Mouse (Mus musculus) small intestine, adult 2 months (tissue): Measurements from ENCODE around the gene Neurl2.

Experiments used
- CTCF ChIP-seq: fragments of 200-500 bp; IDR thresholded peaks from 2 replicates; pipeline ENCODE4 v1.5.1; 2012; ENCODE audit warnings: low read depth, mild to moderate bottlenecking, control low read depth, inconsistent platforms, low read length, moderate library complexity, mixed read lengths; ENCODE audit not compliant: insufficient replicate concordance, insufficient read length; ENCODE audit errors: extremely low read depth
- POLR2A ChIP-seq: fragments of 200-500 bp; IDR thresholded peaks from 2 replicates; pipeline ENCODE4 v1.6.1; 2012; ENCODE audit warnings: low read depth, mild to moderate bottlenecking, control low read depth, inconsistent platforms, low read length, moderate library complexity

- TF ChIP-seq CTCF (no peak), POLR2A (no peak)
These were observed 26.6 kb upstream of the Neurl2 start for GRCm38 (mm10) chr2:164859640-164860432.
